26 mouse cellular contexts compared by ENCODE assay signal in the genomic region with DNA sequence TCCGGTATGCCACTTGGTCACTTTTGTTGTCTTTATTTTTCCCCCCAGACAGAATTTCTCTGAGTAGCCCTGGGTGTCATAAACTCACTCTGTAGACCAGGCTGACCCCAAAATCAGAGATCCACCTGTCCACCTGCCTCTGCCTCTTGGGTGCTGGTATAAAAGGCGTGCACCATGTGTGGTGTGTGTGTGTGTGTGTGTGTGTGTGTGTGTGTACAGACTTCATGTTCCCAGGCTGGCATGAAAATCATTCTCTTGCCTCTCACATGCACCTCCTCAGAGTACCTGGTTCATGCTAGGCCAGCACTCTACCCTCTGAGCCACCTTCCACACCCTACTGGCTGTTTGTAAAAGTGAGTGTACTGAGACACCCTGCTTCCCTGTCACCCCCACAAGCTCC.
"Had no signal": no experiment of that assay in that cellular context is flagged by ENCODE, and none has a peak within 500 bp of the region (broad histone marks: within the 10 kb centered on the region; RNA-seq: fewer than 3 reads in every experiment).

No protein-coding gene starts in this region.

- H3K4me2 ChIP-seq: heart, embryonic 13.5 days; heart, embryonic 15.5 days; hindbrain, embryonic 12.5 days; hindbrain, embryonic 14.5 days; intestine, embryonic 15.5 days; limb, embryonic 12.5 days; liver, embryonic 11.5 days had no signal

- H3K4me3 ChIP-seq: gastrocnemius, adult 2 months; heart, adult 2 months; heart, embryonic 13.5 days; heart, embryonic 15.5 days; hindbrain, embryonic 10.5 days; hindbrain, embryonic 12.5 days; intestine, embryonic 15.5 days; layer of hippocampus, adult 2 months; left cerebral cortex, adult 2 months; limb, embryonic 10.5 days; limb, embryonic 12.5 days had no signal

- H3K27me3 ChIP-seq: heart, embryonic 13.5 days; heart, embryonic 15.5 days; hindbrain, embryonic 12.5 days; intestine, embryonic 15.5 days; limb, embryonic 12.5 days had no signal

- DNase-seq: gastrocnemius, adult 2 months; gastrocnemius, postnatal 10 days; gastrocnemius, postnatal 25 days; heart, postnatal 14 days; heart, postnatal 36 days; kidney, adult 18-20 months; kidney, adult 8-10 months; kidney, postnatal 10 days; kidney, postnatal 25 days; kidney, postnatal 4 days; liver had no signal

- H3K9ac ChIP-seq: heart, embryonic 13.5 days; heart, embryonic 15.5 days; hindbrain, embryonic 12.5 days; hindbrain, embryonic 14.5 days; intestine, embryonic 15.5 days; limb, embryonic 12.5 days had no signal

- H3K27ac ChIP-seq: gastrocnemius, adult 2 months; heart, adult 2 months; heart, embryonic 13.5 days; heart, embryonic 15.5 days; hindbrain, embryonic 10.5 days; hindbrain, embryonic 12.5 days; hindbrain, embryonic 14.5 days; intestine, embryonic 15.5 days; layer of hippocampus, adult 2 months; left cerebral cortex, adult 2 months; limb, embryonic 10.5 days; limb, embryonic 12.5 days had no signal

- H3K9me3 ChIP-seq: heart, embryonic 13.5 days; heart, embryonic 15.5 days; hindbrain, embryonic 10.5 days; hindbrain, embryonic 12.5 days; intestine, embryonic 15.5 days; limb, embryonic 10.5 days; limb, embryonic 12.5 days had no signal

- H3K36me3 ChIP-seq: heart, embryonic 13.5 days; heart, embryonic 15.5 days; hindbrain, embryonic 10.5 days; hindbrain, embryonic 12.5 days; intestine, embryonic 15.5 days; limb, embryonic 10.5 days; limb, embryonic 12.5 days had no signal

- ATAC-seq: hindbrain, embryonic 16.5 days; inflammation-experienced regulatory T-cells, adult 6 months; intestine, embryonic 15.5 days; intestine, postnatal 0 days had no signal
